Mouse (Mus musculus) heart, embryonic 15.5 days (tissue): ENCODE results near the gene Kremen1. TPM values are rescaled to one million over a fixed set of nuclear protein-coding genes. Genes with fewer than 3 reads are reported as not detected.

Experiments used
- ATAC-seq: fragments of 200-750 bp; cut with Nextera tagmentation; replicated peaks from 2 replicates; pipeline ENCODE4 v1.8.0; 2017; ENCODE audit warnings: low read depth, moderate TSS enrichment; ENCODE audit not compliant: insufficient number of reproducible peaks, insufficient read depth, low FRiP score
- H3K27ac ChIP-seq: fragments of 300-500 bp; sonication (generic); 2 replicates; pipeline ENCODE4 v1.5.1; 2015; ENCODE audit warnings: mild to moderate bottlenecking, inconsistent platforms
- H3K27me3 ChIP-seq: fragments of 300-500 bp; sonication (generic); 2 replicates; pipeline ENCODE4 v1.6.1; 2015; ENCODE audit warnings: inconsistent platforms
- H3K36me3 ChIP-seq: fragments of 300-500 bp; sonication (generic); 2 replicates; pipeline ENCODE4 v1.6.1; 2015; ENCODE audit warnings: mild to moderate bottlenecking, inconsistent platforms
- H3K4me1 ChIP-seq: fragments of 300-500 bp; sonication (generic); replicated peaks from 2 replicates; pipeline ENCODE4 v1.6.1; 2015; ENCODE audit warnings: inconsistent platforms
- H3K4me2 ChIP-seq: fragments of 300-500 bp; sonication (generic); 2 replicates; pipeline ENCODE4 v1.6.1; 2015; ENCODE audit warnings: inconsistent platforms, mild to moderate bottlenecking, moderate library complexity
- H3K4me3 ChIP-seq: fragments of 300-500 bp; sonication (generic); 2 replicates; pipeline ENCODE4 v1.5.1; 2015; ENCODE audit warnings: mild to moderate bottlenecking, inconsistent platforms
- H3K9ac ChIP-seq: fragments of 300-500 bp; sonication (generic); 2 replicates; pipeline ENCODE4 v1.6.1; 2015; ENCODE audit warnings: mild to moderate bottlenecking, inconsistent platforms
- H3K9me3 ChIP-seq: fragments of 300-500 bp; sonication (generic); replicated peaks from 2 replicates; pipeline ENCODE4 v1.6.1; 2016; ENCODE audit warnings: inconsistent platforms
- WGBS: fragments of 180-500 bp; shearing (Covaris S2); methylation state at CpG from one replicate; pipeline ENCODE4 v1.1.7; 2015; ENCODE audit warnings: mixed read lengths; 5-methylcytosine and 5-hydroxymethylcytosine counted together
- polyA plus RNA-seq: library from polyadenylated mRNA; unstranded; fragments of >200 nt; fragmentation: Nextera tagmentation; extraction: Ambion mirVana; gene quantifications from 2 replicates; pipeline ENCODE4 v1.2.1, GENCODE M21; 2015

Gene Kremen1
- polyA plus RNA-seq, 1 experiment from 2014 or later = 24.0 TPM

- Histone ChIP-seq H3K27ac (no peak overlapping the region), H3K4me2 (no peak overlapping the region)
These were observed 59.3 kb downstream of the Kremen1 start for GRCm38 (mm10) chr11:5201799-5202680.

GRCm38 (mm10) chr11:5199879-5200278 lies 61.5 kb downstream of the Kremen1 start:
- no peak overlapping the region for H3K27ac ChIP-seq
- H3K4me1 ChIP-seq = peaks cover 6% of the 10 kb centered on the region; the same call in 1 of the 2 replicates
- no peak overlapping the region for H3K4me3 ChIP-seq
- H3K27me3 ChIP-seq = no peaks in the 10 kb centered on the region
- 71% methylated on average over 2 of the region's 2 CpGs for WGBS
- H3K9me3 ChIP-seq = no peaks in the 10 kb centered on the region
- H3K36me3 ChIP-seq = peaks cover 33% of the 10 kb centered on the region; the same call in 1 of the 2 replicates
- no peak overlapping the region for H3K4me2 ChIP-seq
- ATAC-seq = no peak
- no peak overlapping the region for H3K9ac ChIP-seq

More at GRCm38 (mm10) chr11:5201799-5202680, 59.3 kb downstream of the Kremen1 start:
- Histone ChIP-seq H3K9me3 (no peaks in the 10 kb centered on the region), H3K36me3 (peaks cover 42% of the 10 kb centered on the region; the same call in 1 of the 2 replicates), H3K9ac (no peak overlapping the region), H3K4me3 (no peak overlapping the region), H3K4me1 (peaks cover 4% of the 10 kb centered on the region; the same call in 1 of the 2 replicates), H3K27me3 (no peaks in the 10 kb centered on the region)
- ATAC-seq = no peak
- 85% methylated on average over 20 of the region's 20 CpGs for WGBS

- H3K4me3 ChIP-seq = no peak overlapping the region
- ATAC-seq = peak; percentile 34; the same call in 1 of the 2 replicates
- peaks cover 28% of the 10 kb centered on the region; the same call in 1 of the 2 replicates for H3K36me3 ChIP-seq
These were observed 64.3 kb downstream of the Kremen1 start for GRCm38 (mm10) chr11:5197068-5197467.

GRCm38 (mm10) chr11:5196583-5196982 lies 64.8 kb downstream of the Kremen1 start:
- Histone ChIP-seq H3K4me2 (no peak overlapping the region), H3K4me3 (no peak overlapping the region), H3K27ac (no peak overlapping the region), H3K36me3 (peaks cover 28% of the 10 kb centered on the region; the same call in 1 of the 2 replicates), H3K9me3 (no peaks in the 10 kb centered on the region), H3K4me1 (peaks cover 37% of the 10 kb centered on the region), H3K9ac (no peak overlapping the region), H3K27me3 (no peaks in the 10 kb centered on the region)
- WGBS = 68% methylated on average over 7 of the region's 7 CpGs
- ATAC-seq = no peak

More at GRCm38 (mm10) chr11:5197068-5197467, 64.3 kb downstream of the Kremen1 start:
- Histone ChIP-seq H3K9ac (no peak overlapping the region), H3K4me2 (no peak overlapping the region), H3K9me3 (no peaks in the 10 kb centered on the region), H3K4me1 (peaks cover 32% of the 10 kb centered on the region), H3K27me3 (no peaks in the 10 kb centered on the region), H3K27ac (no peak overlapping the region)
- WGBS = 66% methylated on average over 5 of the region's 5 CpGs

- H3K9ac ChIP-seq = no peak overlapping the region
- no peaks in the 10 kb centered on the region for H3K27me3 ChIP-seq
- peak overlapping the region; percentile 45 for H3K27ac ChIP-seq
- no peak for ATAC-seq
- peaks cover 47% of the 10 kb centered on the region for H3K4me1 ChIP-seq
- H3K4me2 ChIP-seq = no peak overlapping the region
- H3K36me3 ChIP-seq = peaks cover 9% of the 10 kb centered on the region; the same call in 1 of the 2 replicates
- H3K4me3 ChIP-seq = no peak overlapping the region
- WGBS = 6% methylated on average over 1 of the region's 1 CpGs
- no peaks in the 10 kb centered on the region for H3K9me3 ChIP-seq
These were observed 67.8 kb downstream of the Kremen1 start for GRCm38 (mm10) chr11:5193576-5193881.

- whole genome bisulfite sequencing = 63% methylated on average over 8 of the region's 8 CpGs
- Histone ChIP-seq H3K27ac (peak overlapping the region; percentile 45), H3K27me3 (no peaks in the 10 kb centered on the region), H3K4me1 (peaks cover 47% of the 10 kb centered on the region), H3K4me2 (no peak overlapping the region), H3K4me3 (no peak overlapping the region), H3K9me3 (no peaks in the 10 kb centered on the region), H3K36me3 (peaks cover 5% of the 10 kb centered on the region; the same call in 1 of the 2 replicates), H3K9ac (no peak overlapping the region)
- 0 out of 2 replicates have a peak, but pooled peaks have one; percentile 3 for ATAC-seq
These were observed 68.3 kb downstream of the Kremen1 start for GRCm38 (mm10) chr11:5192840-5193575.

GRCm38 (mm10) chr11:5192084-5192516 lies 69.3 kb downstream of the Kremen1 start:
- 25% methylated on average over 9 of the region's 9 CpGs for WGBS
- Histone ChIP-seq H3K9ac (no peak overlapping the region), H3K4me1 (peaks cover 44% of the 10 kb centered on the region), H3K9me3 (no peaks in the 10 kb centered on the region), H3K27me3 (no peaks in the 10 kb centered on the region), H3K4me3 (no peak overlapping the region), H3K27ac (peak overlapping the region; percentile 45), H3K4me2 (no peak overlapping the region), H3K36me3 (peaks cover 4% of the 10 kb centered on the region; the same call in 1 of the 2 replicates)
- peak; percentile 40 for ATAC-seq

GRCm38 (mm10) chr11:5189239-5189933 lies 72.0 kb downstream of the Kremen1 start:
- WGBS = 49% methylated on average over 9 of the region's 9 CpGs
- H3K27ac ChIP-seq = no peak overlapping the region

GRCm38 (mm10) chr11:5188170-5188569 lies 73.2 kb downstream of the Kremen1 start:
- H3K9me3 ChIP-seq = no peaks in the 10 kb centered on the region
- H3K27ac ChIP-seq = no peak overlapping the region
- no peak overlapping the region for H3K4me2 ChIP-seq
- no peak overlapping the region for H3K9ac ChIP-seq
- no peak overlapping the region for H3K4me3 ChIP-seq
- WGBS = 78% methylated on average over 4 of the region's 4 CpGs
- H3K36me3 ChIP-seq = no peaks in the 10 kb centered on the region
- no peaks in the 10 kb centered on the region for H3K27me3 ChIP-seq
- no peak for ATAC-seq
- H3K4me1 ChIP-seq = peaks cover 26% of the 10 kb centered on the region

More at GRCm38 (mm10) chr11:5189239-5189933, 72.0 kb downstream of the Kremen1 start:
- no peaks in the 10 kb centered on the region for H3K9me3 ChIP-seq
- ATAC-seq = no peak
- H3K27me3 ChIP-seq = no peaks in the 10 kb centered on the region
- H3K4me3 ChIP-seq = no peak overlapping the region
- H3K4me1 ChIP-seq = peaks cover 39% of the 10 kb centered on the region
- no peaks in the 10 kb centered on the region for H3K36me3 ChIP-seq
- no peak overlapping the region for H3K4me2 ChIP-seq
- H3K9ac ChIP-seq = no peak overlapping the region

GRCm38 (mm10) chr11:5184832-5185231 lies 76.5 kb downstream of the Kremen1 start:
- WGBS = 91% methylated on average over 9 of the region's 9 CpGs
- no peak overlapping the region for H3K9ac ChIP-seq
- no peak overlapping the region for H3K27ac ChIP-seq
- H3K9me3 ChIP-seq = no peaks in the 10 kb centered on the region
- H3K4me2 ChIP-seq = no peak overlapping the region
- ATAC-seq = no peak
- no peaks in the 10 kb centered on the region for H3K27me3 ChIP-seq
- peaks cover 14% of the 10 kb centered on the region for H3K4me1 ChIP-seq
- H3K36me3 ChIP-seq = no peaks in the 10 kb centered on the region
- no peak overlapping the region for H3K4me3 ChIP-seq

GRCm38 (mm10) chr11:5184250-5184649 lies 77.1 kb downstream of the Kremen1 start:
- Histone ChIP-seq H3K9me3 (no peaks in the 10 kb centered on the region), H3K27me3 (no peaks in the 10 kb centered on the region), H3K36me3 (no peaks in the 10 kb centered on the region), H3K27ac (no peak overlapping the region), H3K9ac (no peak overlapping the region), H3K4me3 (no peak overlapping the region), H3K4me1 (peaks cover 8% of the 10 kb centered on the region), H3K4me2 (no peak overlapping the region)
- no peak for ATAC-seq
- WGBS = 44% methylated on average over 9 of the region's 9 CpGs
